Mouse (Mus musculus): ENCODE measurements around the gene Sco1. TPM values are rescaled to one million over a fixed set of nuclear protein-coding genes. Genes with fewer than 3 reads are reported as not detected.

The Sco1 gene
- 18.8 and 20.3 TPM in 2 replicates for polyA plus RNA-seq (2014; fragmentation: Nextera tagmentation; extraction: Ambion mirVana)

- ATAC-seq (replicated peaks; ENCODE audit: low FRiP score), result peak; percentile 94
- H3K4me1 ChIP-seq (replicated peaks; ENCODE audit: control insufficient read depth, insufficient read depth, low read length), result peaks cover 7% of the 10 kb centered on the region
- H3K9ac ChIP-seq (ENCODE audit: low read depth, low read length), result peak within 1 kb of the TSS; percentile 91
- peaks cover 11% of the 10 kb centered on the region for H3K36me3 ChIP-seq (ENCODE audit: control insufficient read depth, insufficient read depth, low read length)
- H3K27ac ChIP-seq (ENCODE audit: low read depth, low read length), result peak within 1 kb of the TSS; percentile 66
- peak within 1 kb of the TSS; percentile 97 for H3K4me3 ChIP-seq (ENCODE audit: low read depth, low read length)
- peak within 1 kb of the TSS; percentile 63 for H3K4me2 ChIP-seq
- 1% methylated on average over 50 of the region's 50 CpGs for WGBS
- DNase-seq (ENCODE audit: low spot score), result peak; percentile 88
- no peaks in the 10 kb centered on the region for H3K9me3 ChIP-seq (ENCODE audit: control insufficient read depth, low read length)
- no peaks in the 10 kb centered on the region for H3K27me3 ChIP-seq (replicated peaks; ENCODE audit: control insufficient read depth, insufficient read depth, low read length)
Measured at GRCm38 (mm10) chr11:67052321-67052952, at the start of gene Sco1, which contains the start of gene Adprm. Gene Sco1 (plus strand): TSS chr11:67052670. Gene Adprm (minus strand): TSS chr11:67052594.

GRCm38 (mm10) chr11:67002911-67003310 is 49.6 kb upstream of the Sco1 start:
- no peak overlapping the region for H3K27ac ChIP-seq (ENCODE audit: low read depth, low read length)
- no peaks in the 10 kb centered on the region for H3K27me3 ChIP-seq (replicated peaks; ENCODE audit: control insufficient read depth, insufficient read depth, low read length)
- no peaks in the 10 kb centered on the region for H3K36me3 ChIP-seq (ENCODE audit: control insufficient read depth, insufficient read depth, low read length)
- H3K4me2 ChIP-seq, result no peak overlapping the region
- H3K4me1 ChIP-seq (replicated peaks; ENCODE audit: control insufficient read depth, insufficient read depth, low read length), result no peaks in the 10 kb centered on the region
- DNase-seq (ENCODE audit: low spot score) (no peak), ATAC-seq (replicated peaks; ENCODE audit: low FRiP score) (no peak)
- no peaks in the 10 kb centered on the region for H3K9me3 ChIP-seq (ENCODE audit: control insufficient read depth, low read length)
- 32% methylated on average over 2 of the region's 2 CpGs for WGBS
- no peak overlapping the region for H3K4me3 ChIP-seq (ENCODE audit: low read depth, low read length)
- no peak overlapping the region for H3K9ac ChIP-seq (ENCODE audit: low read depth, low read length)

GRCm38 (mm10) chr11:67007961-67008360 is 44.5 kb upstream of the Sco1 start:
- H3K4me1 ChIP-seq (replicated peaks; ENCODE audit: control insufficient read depth, insufficient read depth, low read length), result no peaks in the 10 kb centered on the region
- WGBS, result 89% methylated on average over 8 of the region's 8 CpGs
- H3K9me3 ChIP-seq (ENCODE audit: control insufficient read depth, low read length), result no peaks in the 10 kb centered on the region
- H3K4me2 ChIP-seq, result no peak overlapping the region
- no peaks in the 10 kb centered on the region for H3K36me3 ChIP-seq (ENCODE audit: control insufficient read depth, insufficient read depth, low read length)
- no peaks in the 10 kb centered on the region for H3K27me3 ChIP-seq (replicated peaks; ENCODE audit: control insufficient read depth, insufficient read depth, low read length)
- no peak overlapping the region for H3K9ac ChIP-seq (ENCODE audit: low read depth, low read length)
- H3K4me3 ChIP-seq (ENCODE audit: low read depth, low read length), result no peak overlapping the region
- DNase-seq (ENCODE audit: low spot score), result no peak
- ATAC-seq (replicated peaks; ENCODE audit: low FRiP score), result no peak
- H3K27ac ChIP-seq (ENCODE audit: low read depth, low read length), result no peak overlapping the region

- H3K4me2 ChIP-seq, result no peak overlapping the region
- no peak for DNase-seq (ENCODE audit: low spot score)
- no peak overlapping the region for H3K4me3 ChIP-seq (ENCODE audit: low read depth, low read length)
- H3K27ac ChIP-seq (ENCODE audit: low read depth, low read length), result no peak overlapping the region
- 91% methylated on average over 4 of the region's 4 CpGs for WGBS
- no peaks in the 10 kb centered on the region for H3K36me3 ChIP-seq (ENCODE audit: control insufficient read depth, insufficient read depth, low read length)
- no peaks in the 10 kb centered on the region for H3K27me3 ChIP-seq (replicated peaks; ENCODE audit: control insufficient read depth, insufficient read depth, low read length)
- no peaks in the 10 kb centered on the region for H3K4me1 ChIP-seq (replicated peaks; ENCODE audit: control insufficient read depth, insufficient read depth, low read length)
- H3K9ac ChIP-seq (ENCODE audit: low read depth, low read length), result no peak overlapping the region
- no peak for ATAC-seq (replicated peaks; ENCODE audit: low FRiP score)
- no peaks in the 10 kb centered on the region for H3K9me3 ChIP-seq (ENCODE audit: control insufficient read depth, low read length)
Measured at GRCm38 (mm10) chr11:67008528-67008927, 43.9 kb upstream of the Sco1 start.

- H3K9ac ChIP-seq (ENCODE audit: low read depth, low read length), result no peak overlapping the region
- no peaks in the 10 kb centered on the region for H3K27me3 ChIP-seq (replicated peaks; ENCODE audit: control insufficient read depth, insufficient read depth, low read length)
- no peak overlapping the region for H3K4me3 ChIP-seq (ENCODE audit: low read depth, low read length)
- H3K9me3 ChIP-seq (ENCODE audit: control insufficient read depth, low read length), result no peaks in the 10 kb centered on the region
- no peak overlapping the region for H3K4me2 ChIP-seq
- no peak for ATAC-seq (replicated peaks; ENCODE audit: low FRiP score)
- 10% methylated on average over 8 of the region's 8 CpGs for WGBS
- no peaks in the 10 kb centered on the region for H3K4me1 ChIP-seq (replicated peaks; ENCODE audit: control insufficient read depth, insufficient read depth, low read length)
- no peaks in the 10 kb centered on the region for H3K36me3 ChIP-seq (ENCODE audit: control insufficient read depth, insufficient read depth, low read length)
- H3K27ac ChIP-seq (ENCODE audit: low read depth, low read length), result no peak overlapping the region
- no peak for DNase-seq (ENCODE audit: low spot score)
Measured at GRCm38 (mm10) chr11:67010430-67010829, 42.0 kb upstream of the Sco1 start.

- 51% methylated on average over 4 of the region's 4 CpGs for WGBS
- ATAC-seq (replicated peaks; ENCODE audit: low FRiP score), result no peak
- H3K27me3 ChIP-seq (replicated peaks; ENCODE audit: control insufficient read depth, insufficient read depth, low read length), result no peaks in the 10 kb centered on the region
Measured at GRCm38 (mm10) chr11:67011635-67012034, 40.8 kb upstream of the Sco1 start.

GRCm38 (mm10) chr11:67017801-67018591 is 34.5 kb upstream of the Sco1 start:
- no peak overlapping the region for H3K4me2 ChIP-seq

More at GRCm38 (mm10) chr11:67011635-67012034, 40.8 kb upstream of the Sco1 start:
- Histone ChIP-seq H3K36me3 (ENCODE audit: control insufficient read depth, insufficient read depth, low read length) (no peaks in the 10 kb centered on the region), H3K4me2 (no peak overlapping the region), H3K9ac (ENCODE audit: low read depth, low read length) (no peak overlapping the region), H3K9me3 (ENCODE audit: control insufficient read depth, low read length) (no peaks in the 10 kb centered on the region), H3K27ac (ENCODE audit: low read depth, low read length) (no peak overlapping the region), H3K4me1 (replicated peaks; ENCODE audit: control insufficient read depth, insufficient read depth, low read length) (no peaks in the 10 kb centered on the region), H3K4me3 (ENCODE audit: low read depth, low read length) (no peak overlapping the region)
- no peak for DNase-seq (ENCODE audit: low spot score)

GRCm38 (mm10) chr11:67019711-67020475 is 32.6 kb upstream of the Sco1 start:
- H3K27me3 ChIP-seq (replicated peaks; ENCODE audit: control insufficient read depth, insufficient read depth, low read length), result peaks cover 2% of the 10 kb centered on the region
- H3K9ac ChIP-seq (ENCODE audit: low read depth, low read length), result no peak overlapping the region
- ATAC-seq (replicated peaks; ENCODE audit: low FRiP score) (no peak), DNase-seq (ENCODE audit: low spot score) (no peak)
- no peak overlapping the region for H3K4me2 ChIP-seq
- H3K4me3 ChIP-seq (ENCODE audit: low read depth, low read length), result no peak overlapping the region
- H3K4me1 ChIP-seq (replicated peaks; ENCODE audit: control insufficient read depth, insufficient read depth, low read length), result peaks cover 3% of the 10 kb centered on the region; the same call in 1 of the 2 replicates
- WGBS, result 47% methylated on average over 7 of the region's 7 CpGs
- no peaks in the 10 kb centered on the region for H3K9me3 ChIP-seq (ENCODE audit: control insufficient read depth, low read length)
- H3K36me3 ChIP-seq (ENCODE audit: control insufficient read depth, insufficient read depth, low read length), result no peaks in the 10 kb centered on the region
- H3K27ac ChIP-seq (ENCODE audit: low read depth, low read length), result no peak overlapping the region

More at GRCm38 (mm10) chr11:67017801-67018591, 34.5 kb upstream of the Sco1 start:
- peaks cover 3% of the 10 kb centered on the region; the same call in 1 of the 2 replicates for H3K4me1 ChIP-seq (replicated peaks; ENCODE audit: control insufficient read depth, insufficient read depth, low read length)
- ATAC-seq (replicated peaks; ENCODE audit: low FRiP score), result no peak
- no peak overlapping the region for H3K4me3 ChIP-seq (ENCODE audit: low read depth, low read length)
- H3K27me3 ChIP-seq (replicated peaks; ENCODE audit: control insufficient read depth, insufficient read depth, low read length), result peaks cover 2% of the 10 kb centered on the region
- 8% methylated on average over 12 of the region's 12 CpGs for WGBS
- no peak overlapping the region for H3K9ac ChIP-seq (ENCODE audit: low read depth, low read length)
- no peaks in the 10 kb centered on the region for H3K36me3 ChIP-seq (ENCODE audit: control insufficient read depth, insufficient read depth, low read length)
- H3K27ac ChIP-seq (ENCODE audit: low read depth, low read length), result no peak overlapping the region
- no peaks in the 10 kb centered on the region for H3K9me3 ChIP-seq (ENCODE audit: control insufficient read depth, low read length)
- DNase-seq (ENCODE audit: low spot score), result no peak
